Mouse (Mus musculus) right cerebral cortex, postnatal 10 days (tissue): Measurements from ENCODE around the gene Mnat1.
"Not testable (repeated sequence)": the region's sequence is repeated elsewhere in the genome, so short reads cannot be mapped to it uniquely, and the experiment has no call there.

Experiments used
- DNase-seq, 2 experiments: peaks; one replicate each; pipeline ENCODE4 v3.0.0; 2021; ENCODE audit warnings: low spot score in 2 of 2

Gene Mnat1

DNA sequence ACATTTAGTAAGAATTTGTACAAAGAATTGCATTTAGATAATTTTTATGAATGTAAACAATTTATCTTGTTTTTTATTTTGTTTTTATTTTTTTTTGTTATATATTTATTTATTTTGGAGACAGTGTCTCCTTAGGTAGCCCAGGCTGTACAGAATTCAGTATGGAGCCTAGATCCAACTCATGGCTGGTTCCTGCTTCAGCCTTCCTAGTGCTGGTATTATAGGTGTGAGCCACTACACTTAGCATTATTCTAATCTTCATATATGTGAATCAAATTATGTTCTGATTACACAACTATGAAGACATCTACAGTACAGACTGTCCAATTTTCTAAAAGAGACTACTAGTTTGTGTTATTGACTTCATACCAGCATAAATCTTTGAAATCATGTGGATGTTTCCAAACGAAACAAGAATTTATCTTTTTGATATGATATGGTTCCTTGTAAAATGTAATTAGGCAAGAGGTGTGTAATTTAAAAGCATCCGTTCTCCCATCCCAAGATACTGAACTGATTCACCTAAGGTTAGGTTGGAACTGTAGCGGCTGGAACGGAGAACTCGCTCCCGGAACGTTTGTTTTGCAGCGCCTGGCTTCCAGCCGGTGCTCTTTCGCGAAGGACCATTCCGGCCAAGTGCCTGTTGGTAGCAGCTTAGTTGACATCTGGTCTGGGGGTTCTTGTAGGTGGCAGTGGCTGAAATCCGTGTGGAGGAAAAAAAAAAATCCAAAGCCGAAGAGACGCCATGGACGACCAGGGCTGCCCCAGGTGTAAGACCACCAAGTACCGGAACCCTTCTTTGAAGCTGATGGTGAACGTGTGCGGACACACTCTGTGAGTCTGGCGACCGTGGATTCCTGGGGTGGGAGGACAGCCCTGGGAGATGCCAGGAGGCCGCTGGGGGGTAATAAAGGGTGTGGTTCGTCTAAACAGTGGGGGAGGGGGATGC is at the start of gene Mnat1:
TSS of gene Mnat1 (plus strand) at position 625 of the 949 bp plus-strand sequence.
- peak; percentile 82 to 89 for DNase-seq

DNA sequence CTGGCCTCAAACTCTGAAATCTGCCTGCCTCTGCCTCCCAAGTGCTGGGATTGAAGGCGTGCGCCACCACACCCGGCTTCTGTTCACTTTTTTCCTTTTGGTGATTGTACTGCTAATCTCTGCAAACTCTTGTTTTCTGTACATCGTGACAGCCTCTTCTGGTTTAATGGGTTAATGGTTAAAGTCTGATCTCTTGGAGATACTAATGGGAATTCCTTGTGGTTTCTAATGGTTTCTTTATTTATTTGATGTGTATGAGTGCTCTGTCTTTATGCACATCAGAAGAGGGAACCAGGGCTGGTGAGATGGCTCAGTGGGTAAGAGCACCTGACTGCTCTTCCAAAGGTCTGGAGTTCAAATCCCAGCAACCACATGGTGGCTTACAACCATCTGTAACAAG is 41.7 kb upstream of the Mnat1 start:
- DNase-seq: not testable (repeated sequence)

DNA sequence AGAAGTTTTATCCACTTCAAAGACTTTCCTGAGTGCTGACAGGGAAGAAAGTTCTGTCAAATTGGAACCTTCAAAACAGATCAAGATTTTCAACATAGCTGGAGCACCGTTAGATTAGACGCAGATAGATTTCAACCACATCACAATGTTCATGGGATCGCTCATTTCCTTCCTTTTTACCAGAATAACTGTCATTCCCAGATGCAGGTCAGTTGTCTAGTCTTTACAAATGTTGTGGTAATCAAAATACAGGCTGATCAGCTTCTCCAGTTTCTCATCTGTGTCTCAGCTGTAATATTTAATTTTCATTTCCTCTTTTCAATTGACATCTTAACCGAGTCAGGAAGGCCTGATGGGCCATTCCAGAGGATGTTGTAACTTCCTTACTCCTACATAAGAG is 39.7 kb upstream of the Mnat1 start:
- DNase-seq: no peak

DNA sequence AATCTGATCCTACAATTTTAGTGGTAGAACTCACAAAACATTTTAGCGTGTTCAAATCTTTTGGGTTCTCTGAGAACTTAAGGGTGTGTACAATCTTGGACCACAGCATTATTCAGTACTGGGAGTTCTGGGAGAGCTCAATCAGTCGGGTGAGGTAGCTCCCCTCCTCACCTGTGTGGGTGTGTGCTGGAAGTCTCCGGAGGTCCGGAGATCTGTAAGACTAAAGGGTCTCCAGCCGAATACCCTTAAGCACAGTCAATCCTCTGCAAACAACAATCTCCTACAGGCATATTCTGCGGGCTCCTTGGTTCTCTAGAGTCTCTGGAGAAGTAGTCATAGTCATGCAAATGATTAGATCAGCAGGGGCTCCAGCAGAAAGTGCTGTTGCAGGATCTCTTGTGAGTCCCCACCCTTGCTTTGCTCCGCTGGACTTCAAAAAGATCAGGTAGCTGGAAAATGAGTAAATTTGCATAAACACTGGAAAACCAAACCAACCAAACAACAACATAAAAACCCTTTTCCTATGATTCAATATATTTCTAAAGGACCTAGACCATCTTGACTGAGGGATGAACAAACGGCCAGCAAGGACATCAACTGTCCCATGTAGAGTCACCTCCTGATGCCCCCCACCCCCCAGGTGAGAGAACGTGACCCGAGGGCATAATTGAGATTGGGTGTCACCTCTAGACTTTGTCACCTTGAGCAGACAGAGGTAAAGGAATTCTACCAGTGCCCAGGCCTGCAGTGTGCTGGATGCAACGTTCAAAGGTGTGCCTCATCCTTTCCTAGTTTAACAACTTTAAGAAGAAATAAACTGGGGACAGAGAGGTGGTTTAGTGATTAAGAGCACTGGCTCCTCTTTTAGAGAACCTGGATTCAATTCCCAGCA is 37.5 kb upstream of the Mnat1 start:
- no peak for DNase-seq

- no peak for DNase-seq
These were observed 36.4 kb upstream of the Mnat1 start for GRCm38 (mm10) chr12:73087086-73087485.

DNA sequence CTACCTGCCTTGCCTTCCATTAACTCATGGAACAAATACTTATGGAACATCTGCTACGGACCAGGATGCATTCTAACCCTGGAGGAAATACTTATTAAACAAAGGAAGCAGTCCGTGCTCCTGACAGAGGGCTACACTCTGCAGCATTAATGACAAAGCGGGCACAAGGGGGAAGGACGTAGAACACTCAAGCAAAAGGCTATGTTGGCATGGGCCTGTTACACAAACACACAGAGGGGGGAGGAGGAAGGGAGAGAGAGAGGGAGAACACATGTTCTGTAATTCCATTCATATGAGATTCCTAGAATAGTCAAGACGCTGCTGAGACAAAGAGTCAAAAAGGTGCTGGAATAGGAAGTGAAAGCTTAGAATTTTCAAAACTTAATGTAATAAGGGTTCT is 35.0 kb upstream of the Mnat1 start:
- DNase-seq: no peak

GRCm38 (mm10) chr12:73088911-73089310 is 34.6 kb upstream of the Mnat1 start:
- DNase-seq: no peak

GRCm38 (mm10) chr12:73090672-73091335 is 32.7 kb upstream of the Mnat1 start:
- DNase-seq: no peak

GRCm38 (mm10) chr12:73094189-73094588 is 29.3 kb upstream of the Mnat1 start:
- no peak for DNase-seq

GRCm38 (mm10) chr12:73094605-73095004 is 28.9 kb upstream of the Mnat1 start:
- DNase-seq: no peak

GRCm38 (mm10) chr12:73096177-73096576 is 27.3 kb upstream of the Mnat1 start:
- not testable (repeated sequence) for DNase-seq

- no peak for DNase-seq
These were observed 24.9 kb upstream of the Mnat1 start for GRCm38 (mm10) chr12:73098593-73098992.

DNA sequence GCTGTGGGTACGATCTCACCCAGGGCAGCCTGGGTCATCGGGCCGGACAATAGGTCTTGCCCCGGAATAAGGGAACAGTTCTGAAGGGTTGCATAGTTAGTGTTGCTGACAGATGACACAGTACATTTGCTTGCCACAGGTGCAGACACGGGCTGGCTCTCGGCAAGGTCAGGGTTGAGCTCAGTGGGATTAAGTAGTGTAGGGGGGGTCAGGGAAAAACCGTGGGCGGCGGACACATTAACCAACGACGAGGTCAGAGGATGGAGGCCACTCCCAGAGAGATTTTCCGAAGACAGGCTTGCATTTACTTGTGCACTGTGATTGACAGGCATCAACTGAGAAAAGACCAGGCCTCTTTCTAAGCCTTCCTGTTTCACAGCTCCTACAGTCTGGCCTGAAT is 19.8 kb upstream of the Mnat1 start:
- DNase-seq: no peak

DNA sequence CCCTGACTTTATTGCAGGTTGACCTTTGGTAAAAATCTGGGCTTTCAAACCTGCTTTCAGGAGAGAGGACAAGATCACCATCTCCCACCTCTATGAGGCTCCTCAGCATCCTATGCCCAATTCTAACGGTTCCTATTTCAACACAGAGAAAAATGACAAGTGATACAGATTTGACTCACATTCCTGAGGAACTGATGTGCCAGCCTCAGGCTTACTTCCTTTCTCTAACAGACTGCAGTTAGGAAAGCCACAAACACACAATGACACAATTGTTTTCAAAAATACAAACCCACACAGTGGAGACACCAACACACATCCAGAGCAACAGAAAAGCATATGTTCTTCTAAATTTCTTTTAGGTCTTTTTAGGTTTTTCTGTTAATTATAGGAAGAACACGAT is 15.7 kb upstream of the Mnat1 start:
- no peak for DNase-seq

- DNase-seq: no peak
These were observed 12.9 kb upstream of the Mnat1 start for GRCm38 (mm10) chr12:73110431-73111111.

DNA sequence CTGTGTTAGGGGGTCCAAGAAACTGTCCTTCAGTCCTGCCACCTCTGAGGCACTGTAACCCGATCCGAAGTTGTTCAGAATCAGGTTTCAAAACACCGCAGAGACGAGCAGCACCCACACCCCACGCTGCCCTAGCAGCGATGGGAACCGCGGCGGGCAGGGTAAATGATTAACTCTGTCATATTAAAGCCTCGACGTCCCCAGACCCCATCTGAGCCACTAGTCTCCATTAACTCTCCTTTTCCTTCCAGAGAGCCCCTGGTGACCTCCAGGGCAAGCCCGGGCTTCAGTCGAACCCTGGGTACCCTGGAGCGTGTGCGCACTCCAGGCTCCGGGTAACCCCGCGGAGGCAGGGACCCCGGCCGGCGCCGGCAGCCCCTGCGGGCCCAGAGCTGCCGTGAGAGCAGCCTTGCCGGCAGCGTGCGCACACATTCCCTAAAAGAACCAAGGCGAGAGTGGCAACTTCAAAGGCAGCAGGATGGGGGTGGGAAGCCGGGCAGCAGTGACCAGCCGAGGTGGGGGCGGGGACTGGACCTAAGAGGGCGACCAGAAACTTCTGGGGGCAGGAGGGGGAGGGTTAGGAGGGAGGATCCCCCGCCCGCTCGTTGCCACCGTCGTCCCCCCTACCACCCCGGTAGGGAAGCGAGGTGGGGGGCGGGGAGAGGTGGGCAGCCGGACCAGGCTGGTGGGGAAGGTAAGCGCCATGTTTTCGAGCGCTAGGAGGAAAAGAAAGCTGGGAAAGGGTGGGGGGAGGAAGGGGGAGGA is 11.8 kb upstream of the Mnat1 start:
- DNase-seq: peak in 1 of 2 experiments; percentile 22

DNA sequence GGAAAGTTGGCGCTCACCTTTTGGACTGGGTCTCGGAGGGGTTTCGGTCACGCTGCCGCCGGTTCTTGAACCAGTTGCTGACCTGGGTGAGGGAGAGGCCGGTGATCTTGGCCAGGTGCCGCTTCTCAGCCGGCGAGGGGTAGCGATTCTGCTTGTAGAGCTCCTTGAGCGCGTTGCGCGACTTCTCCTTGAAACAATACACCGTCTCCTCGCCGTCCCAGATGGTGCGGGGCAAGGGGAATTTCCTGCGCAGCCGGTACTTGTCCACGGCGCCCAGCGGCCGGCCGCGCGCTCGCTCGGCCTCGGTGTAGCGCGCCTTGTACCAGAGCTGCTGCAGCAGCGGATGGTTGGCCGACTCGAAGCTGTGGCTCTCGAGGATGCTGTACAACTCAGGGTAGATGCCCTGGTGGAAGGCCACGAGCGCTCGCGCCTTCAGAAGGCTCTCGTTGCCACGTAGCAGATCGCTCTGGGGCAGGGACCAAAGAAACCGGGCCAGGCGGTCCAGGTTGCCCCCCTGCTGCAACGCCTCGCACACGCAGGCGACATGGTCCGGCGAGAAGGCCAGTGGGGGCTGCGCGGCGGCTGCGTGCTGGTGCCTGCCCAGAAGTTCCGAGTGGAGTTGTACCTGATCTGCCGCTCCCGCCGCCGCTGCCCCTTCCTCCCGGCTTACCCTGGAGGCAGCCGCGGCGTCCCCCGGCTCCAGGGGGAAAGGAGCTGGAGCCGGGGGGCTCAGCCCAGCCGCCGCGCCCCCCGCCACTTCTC is 11.0 kb upstream of the Mnat1 start:
- peak; percentile 40 to 42 for DNase-seq

DNA sequence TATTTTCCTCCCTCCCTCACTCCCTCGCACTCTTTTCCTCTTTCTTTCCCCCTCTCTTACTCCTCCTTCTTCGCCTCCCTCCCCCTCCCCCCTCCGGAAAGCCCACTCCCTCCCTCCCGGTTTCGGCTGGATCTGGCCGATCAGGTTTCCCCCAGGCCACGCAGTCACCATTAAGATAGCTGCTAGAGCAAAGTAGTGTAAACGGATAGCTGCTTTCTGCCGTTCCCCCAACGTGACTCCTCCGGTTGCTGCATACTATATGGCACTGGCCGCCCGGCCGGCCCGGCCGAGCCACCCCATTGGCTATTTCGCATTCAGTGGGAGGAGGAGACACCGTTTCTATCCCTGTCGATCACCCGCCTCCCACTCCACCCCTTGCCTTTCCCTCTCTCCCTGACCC is 10.3 kb upstream of the Mnat1 start, which contains the start of gene Six4:
TSS of gene Six4 (minus strand) at position 261 of the 400 bp plus-strand sequence.
- peak; percentile 48 to 52 for DNase-seq

DNA sequence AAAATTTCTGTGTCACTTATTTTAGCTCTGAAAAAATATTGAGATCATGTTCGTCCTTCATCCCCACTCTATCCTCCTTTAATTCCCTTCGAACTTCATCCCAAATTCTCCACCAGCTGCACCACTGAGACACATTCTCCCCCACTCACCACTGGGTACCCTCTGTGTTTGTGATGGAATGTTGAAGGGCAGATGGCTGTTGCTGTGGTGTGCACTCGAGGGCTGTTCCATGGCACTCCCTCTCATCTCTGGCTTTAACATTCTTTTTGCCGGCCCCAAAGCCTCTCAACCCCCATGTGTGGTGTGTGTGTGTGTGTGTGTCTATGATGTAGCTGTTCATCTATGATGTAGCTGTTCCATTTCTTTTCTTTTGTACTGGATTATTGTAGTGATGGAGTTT is 1.7 kb downstream of the Mnat1 start:
- DNase-seq: no peak

DNA sequence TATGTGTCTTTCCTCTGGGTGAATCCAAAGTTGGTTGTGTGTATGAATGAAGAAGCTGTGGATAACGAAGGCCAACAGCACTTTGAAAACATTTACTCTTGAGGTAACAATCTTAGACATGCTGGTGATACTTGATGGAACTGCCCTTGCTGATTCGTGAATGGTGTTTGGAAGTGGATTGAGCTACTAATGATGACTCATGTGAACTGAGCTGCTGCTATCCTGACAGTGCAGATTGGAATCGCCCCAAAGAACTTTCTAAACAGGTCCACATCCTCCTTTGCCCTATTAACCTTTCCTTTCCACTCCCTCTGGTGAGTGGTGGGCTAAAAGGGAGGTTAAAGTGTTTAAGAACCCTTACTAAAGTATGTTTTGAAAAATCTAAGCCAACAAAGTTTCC is 17.2 kb downstream of the Mnat1 start:
- no peak for DNase-seq
